Mouse (Mus musculus) MEL (cell line): ENCODE results near the gene Ndufa13. TPM values are rescaled to one million over a fixed set of nuclear protein-coding genes. Genes with fewer than 3 reads are reported as not detected.
"Not testable (repeated sequence)": the region's sequence is repeated elsewhere in the genome, so short reads cannot be mapped to it uniquely, and the experiment has no call there.

ENCODE experiments used
- DNase-seq: peaks from one replicate; pipeline ENCODE4 v3.0.0; 2011; ENCODE audit warnings: low read depth, low spot score
- H3K27ac ChIP-seq: 2 replicates; pipeline ENCODE4 v1.5.1; 2012; ENCODE audit warnings: low read depth, mild to moderate bottlenecking, control low read depth, low read length, moderate library complexity; ENCODE audit not compliant: control insufficient read depth
- H3K27me3 ChIP-seq, 2 experiments: fragments of 150-350 bp in 1 of 2; sonication (generic) in 1 of 2; 2 replicates each; pipeline ENCODE4 v1.6.1; 2012; ENCODE audit warnings: low read length in 2 of 2, mild to moderate bottlenecking in 2 of 2, improper control_type of control experiment in 1 of 2, moderate library complexity in 1 of 2; ENCODE audit not compliant: insufficient read depth in 2 of 2, control insufficient read depth in 1 of 2
- H3K36me3 ChIP-seq, 2 experiments: 2 replicates each; pipeline ENCODE4 v1.6.1; 2012 to 2014; ENCODE audit warnings: low read length in 2 of 2, improper control_type of control experiment in 1 of 2, inconsistent platforms in 1 of 2, mild to moderate bottlenecking in 1 of 2; ENCODE audit not compliant: insufficient read depth in 2 of 2, control insufficient read depth in 1 of 2
- H3K4me1 ChIP-seq, 2 experiments: fragments of 150-350 bp in 1 of 2; sonication (generic) in 1 of 2; 2 replicates each; pipeline ENCODE4 v1.6.1; 2012; ENCODE audit warnings: low read length in 2 of 2, improper control_type of control experiment in 1 of 2, mild to moderate bottlenecking in 1 of 2; ENCODE audit not compliant: insufficient read depth in 2 of 2, control insufficient read depth in 1 of 2
- H3K4me3 ChIP-seq, 2 experiments: fragments of 150-350 bp in 1 of 2; sonication (generic) in 1 of 2; 2 replicates each; pipeline ENCODE4 v1.5.1; 2012; ENCODE audit warnings: low read depth in 2 of 2, low read length in 2 of 2, mild to moderate bottlenecking in 2 of 2, moderate library complexity in 2 of 2, control low read depth in 1 of 2, improper control_type of control experiment in 1 of 2; ENCODE audit not compliant: control insufficient read depth in 1 of 2, insufficient read depth in 1 of 2
- H3K79me2 ChIP-seq: 2 replicates; pipeline ENCODE4 v1.6.1; 2012; ENCODE audit warnings: mild to moderate bottlenecking, low read length, moderate library complexity; ENCODE audit not compliant: control insufficient read depth, poor library complexity, insufficient read depth
- H3K9ac ChIP-seq: 2 replicates; pipeline ENCODE4 v1.6.1; 2012; ENCODE audit warnings: low read depth, mild to moderate bottlenecking, control low read depth, low read length, moderate library complexity; ENCODE audit not compliant: control insufficient read depth, poor library complexity, severe bottlenecking
- H3K9me3 ChIP-seq: fragments of 150-350 bp; sonication (generic); replicated peaks from 2 replicates; pipeline ENCODE4 v1.6.1; 2012; ENCODE audit warnings: mild to moderate bottlenecking, low read length, improper control_type of control experiment, moderate library complexity; ENCODE audit not compliant: insufficient read depth
- CTCF ChIP-seq, 3 experiments: IDR thresholded peaks in 2 of 3; conservative IDR thresholded peaks in 1 of 3; 2 replicates each; pipeline ENCODE4 v1.5.1; 2011 to 2012; ENCODE audit warnings: low read length in 3 of 3, low read depth in 2 of 3, mild to moderate bottlenecking in 2 of 3, improper control_type of control experiment in 1 of 3, inconsistent platforms in 1 of 3, mixed read lengths in 1 of 3, moderate library complexity in 1 of 3; ENCODE audit not compliant: control insufficient read depth in 1 of 3, insufficient read depth in 1 of 3, poor library complexity in 1 of 3, severe bottlenecking in 1 of 3
- ELF1 ChIP-seq: IDR thresholded peaks from 2 replicates; pipeline ENCODE4 v1.6.1; 2014; ENCODE audit warnings: low read depth, mild to moderate bottlenecking, inconsistent platforms, low read length, improper control_type of control experiment, moderate library complexity
- ETS1 ChIP-seq: IDR thresholded peaks from 2 replicates; pipeline ENCODE4 v1.6.1; 2012; ENCODE audit warnings: low read depth, mild to moderate bottlenecking, inconsistent platforms, low read length, improper control_type of control experiment, moderate library complexity
- GATA1 ChIP-seq: IDR thresholded peaks from 2 replicates; pipeline ENCODE4 v1.6.1; 2011; ENCODE audit warnings: low read depth, low read length, improper control_type of control experiment
- MAFK ChIP-seq: IDR thresholded peaks from 2 replicates; pipeline ENCODE4 v1.6.1; 2011; ENCODE audit warnings: low read depth, mild to moderate bottlenecking, low read length, improper control_type of control experiment, borderline replicate concordance
- MEF2A ChIP-seq: IDR thresholded peaks from 2 replicates; pipeline ENCODE4 v1.6.1; 2014; ENCODE audit warnings: low read depth, mild to moderate bottlenecking, inconsistent platforms, low read length, improper control_type of control experiment; ENCODE audit not compliant: poor library complexity, insufficient replicate concordance, severe bottlenecking; ENCODE audit errors: extremely low read depth
- MYB ChIP-seq: IDR thresholded peaks from 2 replicates; pipeline ENCODE4 v1.6.1; 2011; ENCODE audit warnings: mild to moderate bottlenecking, low read depth, low read length, improper control_type of control experiment
- NRF1 ChIP-seq: IDR thresholded peaks from 2 replicates; pipeline ENCODE4 v1.6.1; 2014; ENCODE audit warnings: low read depth, mild to moderate bottlenecking, inconsistent platforms, low read length, improper control_type of control experiment, moderate library complexity; ENCODE audit not compliant: poor library complexity, insufficient read depth, severe bottlenecking
- POLR2AphosphoS2 ChIP-seq: IDR thresholded peaks from 2 replicates; pipeline ENCODE4 v1.6.1; 2011; ENCODE audit warnings: low read length, improper control_type of control experiment
- POLR2AphosphoS5 ChIP-seq: IDR thresholded peaks from 2 replicates; pipeline ENCODE4 v1.6.1; 2012; ENCODE audit warnings: low read depth, borderline replicate concordance, mild to moderate bottlenecking, inconsistent platforms, low read length, moderate library complexity, mixed read lengths
- TAL1 ChIP-seq: IDR thresholded peaks from 2 replicates; pipeline ENCODE4 v1.6.1; 2012; ENCODE audit warnings: mild to moderate bottlenecking, inconsistent platforms, low read length, moderate library complexity, mixed read lengths
- TBP ChIP-seq: IDR thresholded peaks from 2 replicates; pipeline ENCODE4 v1.8.0; 2011; ENCODE audit warnings: low read depth, low read length, improper control_type of control experiment
- USF1 ChIP-seq: IDR thresholded peaks from 2 replicates; pipeline ENCODE4 v1.6.1; 2014; ENCODE audit warnings: low read depth, mild to moderate bottlenecking, inconsistent platforms, low read length, improper control_type of control experiment, moderate library complexity
- USF2 ChIP-seq, 2 experiments: IDR thresholded peaks; 2 replicates each; pipeline ENCODE4 v1.6.1; 2011 to 2012; ENCODE audit warnings: improper control_type of control experiment in 2 of 2, low read length in 2 of 2, borderline replicate concordance in 1 of 2, inconsistent platforms in 1 of 2, low read depth in 1 of 2, mild to moderate bottlenecking in 1 of 2; ENCODE audit not compliant: insufficient read depth in 1 of 2
- ZC3H11A ChIP-seq: IDR thresholded peaks from 2 replicates; pipeline ENCODE4 v1.6.1; 2012; ENCODE audit warnings: low read depth, mild to moderate bottlenecking, inconsistent platforms, low read length, improper control_type of control experiment
- ZMIZ1 ChIP-seq: IDR thresholded peaks from 2 replicates; pipeline ENCODE4 v1.6.1; 2012; ENCODE audit warnings: low read depth, mild to moderate bottlenecking, inconsistent platforms, low read length, improper control_type of control experiment, moderate library complexity
- ZNF384 ChIP-seq: IDR thresholded peaks from 2 replicates; pipeline ENCODE4 v1.6.1; 2012; ENCODE audit warnings: low read depth, mild to moderate bottlenecking, inconsistent platforms, low read length, improper control_type of control experiment
- polyA plus RNA-seq, 2 experiments: library from polyadenylated mRNA; stranded (reverse) in 1 of 2; unstranded in 1 of 2; fragments of >175 nt in 1 of 2; fragments of >200 nt in 1 of 2; gene quantifications; 2 replicates each; pipeline versions ENCODE4 v1.2.1 to v1.2.4; 2012; ENCODE audit warnings: low replicate concordance in 2 of 2, low read depth in 1 of 2; ENCODE audit not compliant: insufficient read length in 2 of 2, insufficient read depth in 1 of 2, missing spikeins in 1 of 2
- total RNA-seq: library from RNA; depleted of rRNA; stranded (reverse); fragments of 300-350 nt; gene quantifications from 2 replicates; pipeline ENCODE4 v1.2.3, GENCODE M21; 2012

Ndufa13 gene
- total and polyA plus RNA-seq, 3 experiments: 97.7 to 114 TPM; not detected in 1

- H3K9ac ChIP-seq, H3K9me3 ChIP-seq, H3K27ac ChIP-seq, DNase-seq, H3K27me3 ChIP-seq, H3K4me3 ChIP-seq, H3K4me1 ChIP-seq: not testable (repeated sequence)
- peak; percentile 52; the same call in 1 of the 2 replicates for TF ChIP-seq ZNF384
- Histone ChIP-seq H3K79me2 (peaks cover 42% of the 10 kb centered on the region), H3K36me3 (peaks cover 13 to 19% of the 10 kb centered on the region in 2 experiments)
Observed at GRCm38 (mm10) chr8:69942495-69942894, 40.1 kb upstream of the Ndufa13 start.

GRCm38 (mm10) chr8:69940386-69940785 is 38.0 kb upstream of the Ndufa13 start:
- TF ChIP-seq MYB (no peak), CTCF (IDR thresholded peaks at IDR 0.05 in 2 of 3, conservative IDR thresholded peaks at IDR 0.05 in 1 of 3; ENCODE audit: control insufficient read depth in 1 of 3, insufficient read depth in 1 of 3, low read depth in 2 of 3, low read length in 3 of 3, poor library complexity in 1 of 3, severe bottlenecking in 1 of 3) (no peak), ELF1 (no peak), POLR2AphosphoS2 (no peak), USF1 (no peak)
- H3K9ac ChIP-seq: no peak overlapping the region
- H3K4me3 ChIP-seq: no peak overlapping the region
- H3K9me3 ChIP-seq: no peaks in the 10 kb centered on the region
- H3K79me2 ChIP-seq: peaks cover 40% of the 10 kb centered on the region
- peaks cover 0 to 10% of the 10 kb centered on the region in 2 experiments; a peak in 2 of 4 replicates for H3K4me1 ChIP-seq
- H3K36me3 ChIP-seq: peaks cover 12 to 13% of the 10 kb centered on the region in 2 experiments
- no peak overlapping the region for H3K27ac ChIP-seq
- no peak for DNase-seq
- no peaks in the 10 kb centered on the region for H3K27me3 ChIP-seq

GRCm38 (mm10) chr8:69939633-69940032 is 37.3 kb upstream of the Ndufa13 start:
- H3K27ac ChIP-seq: no peak overlapping the region
- peaks cover 10 to 13% of the 10 kb centered on the region in 2 experiments for H3K36me3 ChIP-seq
- no peaks in the 10 kb centered on the region for H3K27me3 ChIP-seq
- TF ChIP-seq POLR2AphosphoS5 (no peak), ZC3H11A (no peak), NRF1 (no peak), USF2 (IDR thresholded peaks at IDR 0.05; ENCODE audit: borderline replicate concordance in 1 of 2, insufficient read depth in 1 of 2, low read depth in 1 of 2, low read length in 2 of 2) (no peak), GATA1 (no peak), ELF1 (no peak), ETS1 (no peak), MAFK (no peak), TAL1 (no peak), TBP (no peak), ZMIZ1 (no peak), MEF2A (no peak), USF1 (no peak), MYB (no peak)
- H3K4me3 ChIP-seq: no peak overlapping the region
- peaks cover 37% of the 10 kb centered on the region for H3K79me2 ChIP-seq
- DNase-seq: no peak
- H3K9ac ChIP-seq: no peak overlapping the region
- peaks cover 0 to 10% of the 10 kb centered on the region in 2 experiments; a peak in 2 of 4 replicates for H3K4me1 ChIP-seq
- no peaks in the 10 kb centered on the region for H3K9me3 ChIP-seq
